ENCODE assay signal across 9 mouse cellular contexts in the genomic region with DNA sequence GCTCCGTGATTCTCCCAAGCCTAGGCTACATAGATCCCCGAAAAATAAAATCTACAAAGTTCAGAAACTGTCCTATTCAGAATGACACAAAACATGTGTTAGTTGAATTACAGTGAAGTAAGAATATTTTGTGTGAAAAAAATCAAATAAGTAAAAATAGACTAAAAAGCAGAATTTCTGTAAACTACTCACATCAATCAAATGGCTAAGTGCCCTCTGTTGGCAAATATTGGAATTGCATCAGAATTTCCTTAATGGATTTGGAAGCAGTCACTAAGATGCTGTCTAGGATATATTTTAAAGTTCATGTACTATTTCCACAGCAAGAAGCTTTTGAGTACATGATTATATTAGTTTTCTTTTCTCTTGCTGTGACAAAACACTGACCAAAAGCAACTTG. TPM values are rescaled to one million over a fixed set of nuclear protein-coding genes. Genes with fewer than 3 reads are reported as not detected.
DNase-seq lines count a peak whose midpoint lies in the region; ATAC-seq and TF ChIP-seq lines count a peak whose summit lies in the region.
"Had no signal": no experiment of that assay in that cellular context is flagged by ENCODE, and none has a peak within 500 bp of the region (broad histone marks: within the 10 kb centered on the region; RNA-seq: fewer than 3 reads in every experiment).

No protein-coding gene starts in this region.

- no peak for ATAC-seq in midbrain, embryonic 11.5 days (ENCODE audit: low FRiP score)
- ATAC-seq: forebrain, embryonic 15.5 days had no signal

- H3K9ac ChIP-seq in midbrain, embryonic 11.5 days (ENCODE audit: low read length), result no peak overlapping the region
- H3K9ac ChIP-seq: forebrain, embryonic 15.5 days had no signal

- no peaks in the 10 kb centered on the region for H3K4me1 ChIP-seq in heart, embryonic 10.5 days
- no peaks in the 10 kb centered on the region for H3K4me1 ChIP-seq in midbrain, embryonic 11.5 days (ENCODE audit: control insufficient read depth, insufficient read depth, low read length)
- no peaks in the 10 kb centered on the region for H3K4me1 ChIP-seq in midbrain, embryonic 10.5 days
- H3K4me1 ChIP-seq: forebrain, embryonic 15.5 days had no signal

- no peaks in the 10 kb centered on the region for H3K27me3 ChIP-seq in heart, embryonic 10.5 days (ENCODE audit: insufficient read depth, poor library complexity, severe bottlenecking)
- H3K27me3 ChIP-seq in midbrain, embryonic 11.5 days (ENCODE audit: control insufficient read depth, insufficient read depth, low read length), result no peaks in the 10 kb centered on the region
- no peaks in the 10 kb centered on the region for H3K27me3 ChIP-seq in midbrain, embryonic 10.5 days (ENCODE audit: low read depth, poor library complexity, severe bottlenecking)
- H3K27me3 ChIP-seq: forebrain, embryonic 15.5 days had no signal

- 86% methylated on average over 2 of the region's 2 CpGs for WGBS in heart, embryonic 10.5 days
- WGBS in midbrain, embryonic 11.5 days, result 93% methylated on average over 2 of the region's 2 CpGs
- 91% methylated on average over 2 of the region's 2 CpGs for WGBS in midbrain, embryonic 10.5 days

- no peaks in the 10 kb centered on the region for H3K9me3 ChIP-seq in heart, embryonic 10.5 days
- H3K9me3 ChIP-seq in midbrain, embryonic 11.5 days (ENCODE audit: control insufficient read depth, low read length), result no peaks in the 10 kb centered on the region
- H3K9me3 ChIP-seq in midbrain, embryonic 10.5 days (replicated peaks), result no peaks in the 10 kb centered on the region
- H3K9me3 ChIP-seq: forebrain, embryonic 15.5 days had no signal

- H3K27ac ChIP-seq in heart, embryonic 10.5 days, result no peak overlapping the region
- no peak overlapping the region for H3K27ac ChIP-seq in midbrain, embryonic 11.5 days (ENCODE audit: low read depth, low read length)
- H3K27ac ChIP-seq in midbrain, embryonic 10.5 days (replicated peaks), result no peak overlapping the region
- H3K27ac ChIP-seq: forebrain, embryonic 15.5 days had no signal

- H3K4me2 ChIP-seq in midbrain, embryonic 11.5 days, result no peak overlapping the region
- H3K4me2 ChIP-seq: forebrain, embryonic 15.5 days had no signal

- DNase-seq in heart, adult 8-10 months (ENCODE audit: low spot score), result peak; percentile 70
- no peak for DNase-seq in heart, embryonic 10.5 days (ENCODE audit: low spot score)
- peak; percentile 97 for DNase-seq in midbrain, embryonic 11.5 days (ENCODE audit: low spot score, missing footprints)
- no peak for DNase-seq in midbrain, embryonic 10.5 days (ENCODE audit: low spot score)
- DNase-seq in brain, embryonic 14.5 days (ENCODE audit: low read depth), result peak; percentile 71
- peak; percentile 83 for DNase-seq in naive thymus-derived CD4-positive, alpha-beta T cell, adult 2 months (ENCODE audit: low read depth)
- DNase-seq in cerebellum, postnatal 36 days, result no peak
- no peak for DNase-seq in testis, postnatal 14 days (ENCODE audit: low spot score)

- TF ChIP-seq CTCF in brain, embryonic 14.5 days (IDR thresholded peaks at IDR 0.05; ENCODE audit: borderline replicate concordance, extremely low read depth, insufficient read depth, insufficient read length), result no peak

- TF ChIP-seq POLR2A in brain, embryonic 14.5 days (IDR thresholded peaks at IDR 0.05; ENCODE audit: borderline replicate concordance, extremely low read depth, insufficient read depth, insufficient read length, poor library complexity, severe bottlenecking), result no peak

- no peak overlapping the region for H3K4me3 ChIP-seq in heart, embryonic 10.5 days
- no peak overlapping the region for H3K4me3 ChIP-seq in midbrain, embryonic 11.5 days (ENCODE audit: low read depth, low read length)
- H3K4me3 ChIP-seq in midbrain, embryonic 10.5 days, result no peak overlapping the region
- H3K4me3 ChIP-seq: forebrain, embryonic 15.5 days had no signal

- H3K36me3 ChIP-seq in heart, embryonic 10.5 days, result no peaks in the 10 kb centered on the region
- no peaks in the 10 kb centered on the region for H3K36me3 ChIP-seq in midbrain, embryonic 11.5 days (ENCODE audit: control insufficient read depth, insufficient read depth, low read length)
- no peaks in the 10 kb centered on the region for H3K36me3 ChIP-seq in midbrain, embryonic 10.5 days
- H3K36me3 ChIP-seq: forebrain, embryonic 15.5 days had no signal

RNA-seq across cellular contexts. Expression of gene Rnf144a, which starts 9.8 kb away (rescaled TPM):
- total RNA-seq in heart, adult 8-10 months (2022), result 10 to 100 TPM in 2 of 4 experiments, 1 to 10 TPM in 2; 4.8 to 11.7 (median 8.9) TPM
- 9.7 and 17.8 TPM in 2 replicates for polyA plus RNA-seq in heart, embryonic 10.5 days (2016; fragmentation: Nextera tagmentation; extraction: Ambion mirVana)
- 24.7 and 25.5 TPM in 2 replicates for polyA plus RNA-seq in midbrain, embryonic 11.5 days (2014; fragmentation: Nextera tagmentation; extraction: Ambion mirVana)
- polyA plus RNA-seq in midbrain, embryonic 10.5 days (2016; fragmentation: Nextera tagmentation; extraction: Ambion mirVana), result 35.5 and 35.6 TPM in 2 replicates
- 24.3 and 28.3 TPM in 2 replicates for polyA plus RNA-seq in brain, embryonic 14.5 days (2012; rRNA removed)

RNA-seq across cellular contexts. Expression of gene Rsad2, which starts 31.4 kb away (rescaled TPM):
- 1 to 10 TPM; 4.0 to 7.3 (median 5.7) TPM for total RNA-seq in heart, adult 8-10 months (2022)
- 0.25 and 0.60 TPM in 2 replicates for polyA plus RNA-seq in heart, embryonic 10.5 days (2016; fragmentation: Nextera tagmentation; extraction: Ambion mirVana)
- polyA plus RNA-seq in midbrain, embryonic 11.5 days (2014; fragmentation: Nextera tagmentation; extraction: Ambion mirVana), result 0.14 and 0.18 TPM in 2 replicates
- polyA plus RNA-seq in midbrain, embryonic 10.5 days (2016; fragmentation: Nextera tagmentation; extraction: Ambion mirVana), result 0.14 and 0.35 TPM in 2 replicates
- 0.05 and 0.26 TPM in 2 replicates for polyA plus RNA-seq in brain, embryonic 14.5 days (2012; rRNA removed)

RNA-seq across cellular contexts. Expression of gene Cmpk2, which starts 44.2 kb away (rescaled TPM):
- total RNA-seq in heart, adult 8-10 months (2022), result 1 to 10 TPM; 3.5 to 4.6 (median 4.4) TPM
- 3.0 and 4.6 TPM in 2 replicates for polyA plus RNA-seq in heart, embryonic 10.5 days (2016; fragmentation: Nextera tagmentation; extraction: Ambion mirVana)
- polyA plus RNA-seq in midbrain, embryonic 11.5 days (2014; fragmentation: Nextera tagmentation; extraction: Ambion mirVana), result 7.6 and 7.8 TPM in 2 replicates
- 4.2 and 6.2 TPM in 2 replicates for polyA plus RNA-seq in midbrain, embryonic 10.5 days (2016; fragmentation: Nextera tagmentation; extraction: Ambion mirVana)
- polyA plus RNA-seq in brain, embryonic 14.5 days (2012; rRNA removed), result 6.9 and 8.4 TPM in 2 replicates

Comparison
In these comparisons a context has a peak if more than half of its experiments do, and no peak if none do; other contexts are left out.
1. DNase-seq: peak in heart, adult 8-10 months (single experiment), midbrain, embryonic 11.5 days (single experiment), brain, embryonic 14.5 days (single experiment) and naive thymus-derived CD4-positive, alpha-beta T cell, adult 2 months (single experiment); none in heart, embryonic 10.5 days (single experiment), midbrain, embryonic 10.5 days (single experiment), cerebellum, postnatal 36 days (0 of 2) and testis, postnatal 14 days (single experiment).